Mouse (Mus musculus) limb, embryonic 14.5 days (tissue): ENCODE data around the gene Senp5. TPM values are rescaled to one million over a fixed set of nuclear protein-coding genes. Genes with fewer than 3 reads are reported as not detected.
"Not testable (repeated sequence)": the region's sequence is repeated elsewhere in the genome, so short reads cannot be mapped to it uniquely, and the experiment has no call there.

Experiments used
- ATAC-seq: fragments of 200-750 bp; cut with Nextera tagmentation; 2 replicates; pipeline ENCODE4 v1.8.0; 2017; ENCODE audit warnings: low read depth, moderate number of reproducible peaks, moderate TSS enrichment; ENCODE audit not compliant: low FRiP score
- DNase-seq: peaks from one replicate; pipeline ENCODE4 v3.0.0-alpha.2; 2015; ENCODE audit warnings: low spot score
- H3K27ac ChIP-seq: fragments of 300-500 bp; sonication (generic); replicated peaks from 2 replicates; pipeline ENCODE4 v1.5.1; 2014; ENCODE audit warnings: low read depth, mild to moderate bottlenecking, low read length, moderate library complexity, mixed read lengths
- H3K27me3 ChIP-seq: fragments of 300-500 bp; sonication (generic); 2 replicates; pipeline ENCODE4 v1.6.1; 2014; ENCODE audit warnings: low read length, mixed read lengths; ENCODE audit not compliant: control insufficient read depth, insufficient read depth
- H3K36me3 ChIP-seq: fragments of 300-500 bp; sonication (generic); 2 replicates; pipeline ENCODE4 v1.6.1; 2014; ENCODE audit warnings: mild to moderate bottlenecking, low read length, moderate library complexity, mixed read lengths; ENCODE audit not compliant: control insufficient read depth, insufficient read depth
- H3K4me1 ChIP-seq: fragments of 300-500 bp; sonication (generic); 2 replicates; pipeline ENCODE4 v1.6.1; 2014; ENCODE audit warnings: antibody characterized with exemption, low read length, mixed read lengths; ENCODE audit not compliant: control insufficient read depth, insufficient read depth
- H3K4me2 ChIP-seq: fragments of 300-500 bp; sonication (generic); replicated peaks from 2 replicates; pipeline ENCODE4 v1.6.1; 2014; ENCODE audit warnings: low read depth, mild to moderate bottlenecking, low read length, moderate library complexity; ENCODE audit not compliant: severe bottlenecking
- H3K4me3 ChIP-seq: fragments of 300-500 bp; sonication (generic); replicated peaks from 2 replicates; pipeline ENCODE4 v1.5.1; 2014; ENCODE audit warnings: low read length
- H3K9ac ChIP-seq: fragments of 300-500 bp; sonication (generic); 2 replicates; pipeline ENCODE4 v1.6.1; 2014; ENCODE audit warnings: mild to moderate bottlenecking, low read depth, low read length, moderate library complexity; ENCODE audit not compliant: severe bottlenecking
- H3K9me3 ChIP-seq: fragments of 300-500 bp; sonication (generic); 2 replicates; pipeline ENCODE4 v1.6.1; 2016; ENCODE audit warnings: low read length; ENCODE audit not compliant: control insufficient read depth
- POLR2A ChIP-seq: fragments of 200-500 bp; IDR thresholded peaks from 2 replicates; pipeline ENCODE4 v1.8.0; 2012; ENCODE audit warnings: inconsistent platforms, mild to moderate bottlenecking, moderate library complexity, borderline replicate concordance; ENCODE audit not compliant: insufficient read depth, insufficient read length; ENCODE audit errors: extremely low read depth
- WGBS: fragments of 180-500 bp; shearing (Covaris S2); extraction: QIAGEN DNeasy Blood & Tissue Kit; methylation state at CpG from one replicate; pipeline ENCODE4 v1.1.7; 2014; 5-methylcytosine and 5-hydroxymethylcytosine counted together
- polyA plus RNA-seq, 2 experiments: library from polyadenylated mRNA; depleted of rRNA in 1 of 2; stranded (reverse) in 1 of 2; unstranded in 1 of 2; fragments of >200 nt; fragmentation: Nextera tagmentation in 1 of 2; extraction: Ambion mirVana in 1 of 2; gene quantifications; 2 replicates each; pipeline versions ENCODE4 v1.2.1 to v1.2.3; 2012 to 2014

Senp5 gene
- polyA plus RNA-seq, 2 experiments: 8.9 to 17.2 TPM

- no peak for DNase-seq
- Histone ChIP-seq H3K27ac (peak overlapping the region; percentile 85), H3K27me3 (no peaks in the 10 kb centered on the region), H3K9ac (peak overlapping the region; percentile 92), H3K9me3 (no peaks in the 10 kb centered on the region), H3K36me3 (peaks cover 17% of the 10 kb centered on the region), H3K4me3 (peak overlapping the region; percentile 95), H3K4me2 (peak overlapping the region; percentile 82), H3K4me1 (peaks cover 15% of the 10 kb centered on the region)
- no peak; the same call in 1 of the 2 replicates for ATAC-seq
- under 1% methylated on average over 38 of the region's 38 CpGs for WGBS
- TF ChIP-seq POLR2A: no peak
Measured at GRCm38 (mm10) chr16:31947901-31948316, 55.2 kb downstream of the Senp5 start.

- H3K27ac ChIP-seq: no peak overlapping the region
Measured at GRCm38 (mm10) chr16:31947333-31947732, 55.8 kb downstream of the Senp5 start.

GRCm38 (mm10) chr16:31945986-31946385, 57.1 kb downstream of the Senp5 start:
- 90% methylated on average over 6 of the region's 6 CpGs for WGBS
- not testable (repeated sequence) for ATAC-seq

More at GRCm38 (mm10) chr16:31947333-31947732, 55.8 kb downstream of the Senp5 start:
- peak overlapping the region; percentile 95 for H3K4me3 ChIP-seq
- no peaks in the 10 kb centered on the region for H3K9me3 ChIP-seq
- H3K4me2 ChIP-seq: peak overlapping the region; percentile 82
- WGBS: 34% methylated on average over 8 of the region's 8 CpGs
- peaks cover 17% of the 10 kb centered on the region for H3K36me3 ChIP-seq
- peaks cover 15% of the 10 kb centered on the region for H3K4me1 ChIP-seq
- no peak for ATAC-seq
- no peak for DNase-seq
- no peak for TF ChIP-seq POLR2A
- peak overlapping the region; percentile 92 for H3K9ac ChIP-seq
- no peaks in the 10 kb centered on the region for H3K27me3 ChIP-seq

GRCm38 (mm10) chr16:31945372-31945771, 57.7 kb downstream of the Senp5 start:
- H3K36me3 ChIP-seq: peaks cover 6% of the 10 kb centered on the region; the same call in 1 of the 2 replicates
- H3K9ac ChIP-seq: no peak overlapping the region
- H3K27ac ChIP-seq: no peak overlapping the region
- 84% methylated on average over 6 of the region's 6 CpGs for WGBS
- H3K4me3 ChIP-seq: no peak overlapping the region
- ATAC-seq (no peak), DNase-seq (no peak)
- no peak overlapping the region for H3K4me2 ChIP-seq
- H3K4me1 ChIP-seq: peaks cover 15% of the 10 kb centered on the region
- no peak for TF ChIP-seq POLR2A
- H3K27me3 ChIP-seq: no peaks in the 10 kb centered on the region
- no peaks in the 10 kb centered on the region for H3K9me3 ChIP-seq

More at GRCm38 (mm10) chr16:31945986-31946385, 57.1 kb downstream of the Senp5 start:
- not testable (repeated sequence) for H3K4me2 ChIP-seq, H3K27ac ChIP-seq, H3K4me3 ChIP-seq, DNase-seq, H3K9ac ChIP-seq, H3K27me3 ChIP-seq, H3K9me3 ChIP-seq
- Histone ChIP-seq H3K4me1 (peaks cover 15% of the 10 kb centered on the region), H3K36me3 (peaks cover 12% of the 10 kb centered on the region)

- H3K27me3 ChIP-seq: no peaks in the 10 kb centered on the region
- WGBS: 91% methylated on average over 12 of the region's 12 CpGs
- ATAC-seq: no peak
- no peaks in the 10 kb centered on the region for H3K9me3 ChIP-seq
- no peak overlapping the region for H3K4me3 ChIP-seq
- H3K9ac ChIP-seq: no peak overlapping the region
- no peak for TF ChIP-seq POLR2A
- H3K4me1 ChIP-seq: peaks cover 15% of the 10 kb centered on the region
- H3K4me2 ChIP-seq: no peak overlapping the region
- no peak overlapping the region for H3K27ac ChIP-seq
- DNase-seq: no peak
- no peaks in the 10 kb centered on the region; the same call in 1 of the 2 replicates for H3K36me3 ChIP-seq
Measured at GRCm38 (mm10) chr16:31944698-31945255, 58.3 kb downstream of the Senp5 start.

GRCm38 (mm10) chr16:31943980-31944379, 59.1 kb downstream of the Senp5 start:
- no peaks in the 10 kb centered on the region; the same call in 1 of the 2 replicates for H3K36me3 ChIP-seq
- DNase-seq: peak; percentile 83

More at GRCm38 (mm10) chr16:31943980-31944379, 59.1 kb downstream of the Senp5 start:
- H3K27ac ChIP-seq: no peak overlapping the region
- no peak overlapping the region for H3K9ac ChIP-seq
- H3K4me3 ChIP-seq: no peak overlapping the region
- WGBS: 3% methylated on average over 10 of the region's 10 CpGs
- H3K27me3 ChIP-seq: no peaks in the 10 kb centered on the region
- H3K4me1 ChIP-seq: peaks cover 10% of the 10 kb centered on the region
- TF ChIP-seq POLR2A: no peak
- peak; percentile 38; the same call in 1 of the 2 replicates for ATAC-seq
- peak overlapping the region; percentile 5; the same call in 1 of the 2 replicates for H3K4me2 ChIP-seq
- no peaks in the 10 kb centered on the region for H3K9me3 ChIP-seq
